Mouse (Mus musculus) small intestine, adult 2 months (tissue): Measurements from ENCODE around the gene Slc2a8. TPM values are rescaled to one million over a fixed set of nuclear protein-coding genes. Genes with fewer than 3 reads are reported as not detected.

ENCODE experiments used
- H3K27ac ChIP-seq: fragments of 200-500 bp; 2 replicates; pipeline ENCODE4 v1.5.1; 2012; ENCODE audit warnings: low read depth, low read length, control low read depth, inconsistent platforms; ENCODE audit not compliant: insufficient read depth
- H3K27me3 ChIP-seq: fragments of 200-500 bp; 2 replicates; pipeline ENCODE4 v1.6.1; 2012; ENCODE audit warnings: mild to moderate bottlenecking, moderate library complexity, low read length, inconsistent platforms; ENCODE audit not compliant: control insufficient read depth, insufficient read depth
- H3K36me3 ChIP-seq: fragments of 200-500 bp; 2 replicates; pipeline ENCODE4 v1.6.1; 2012; ENCODE audit warnings: mild to moderate bottlenecking, low read length, control low read depth, inconsistent platforms; ENCODE audit not compliant: control insufficient read depth, insufficient read depth
- H3K4me1 ChIP-seq: fragments of 200-500 bp; 2 replicates; pipeline ENCODE4 v1.6.1; 2012; ENCODE audit warnings: low read length, inconsistent platforms, mixed read lengths; ENCODE audit not compliant: control insufficient read depth, insufficient read depth, insufficient read length
- H3K4me3 ChIP-seq: fragments of 200-500 bp; 2 replicates; pipeline ENCODE4 v1.5.1; 2012; ENCODE audit warnings: low read depth, mild to moderate bottlenecking, control low read depth, inconsistent platforms, low read length, moderate library complexity
- CTCF ChIP-seq: fragments of 200-500 bp; IDR thresholded peaks from 2 replicates; pipeline ENCODE4 v1.5.1; 2012; ENCODE audit warnings: low read depth, mild to moderate bottlenecking, control low read depth, inconsistent platforms, low read length, moderate library complexity, mixed read lengths; ENCODE audit not compliant: insufficient replicate concordance, insufficient read length; ENCODE audit errors: extremely low read depth
- POLR2A ChIP-seq: fragments of 200-500 bp; IDR thresholded peaks from 2 replicates; pipeline ENCODE4 v1.6.1; 2012; ENCODE audit warnings: low read depth, mild to moderate bottlenecking, control low read depth, inconsistent platforms, low read length, moderate library complexity
- WGBS: fragments of 180-500 bp; shearing (Covaris S2); methylation state at CpG from one replicate; pipeline ENCODE4 v1.1.7; 2018; 5-methylcytosine and 5-hydroxymethylcytosine counted together
- polyA plus RNA-seq: library from polyadenylated mRNA; depleted of rRNA; stranded (reverse); fragments of >200 nt; gene quantifications from 2 replicates; pipeline ENCODE4 v1.2.3, GENCODE M21; 2012

Gene Slc2a8
- polyA plus RNA-seq, 1 experiment, result 46.7 TPM

- Histone ChIP-seq H3K4me3 (no peak overlapping the region), H3K27me3 (no peaks in the 10 kb centered on the region), H3K36me3 (peaks cover 26% of the 10 kb centered on the region), H3K27ac (no peak overlapping the region), H3K4me1 (peaks cover 2% of the 10 kb centered on the region; the same call in 1 of the 2 replicates)
- no peak for TF ChIP-seq POLR2A
- TF ChIP-seq CTCF, result no peak
- 12% methylated on average over 7 of the region's 7 CpGs for WGBS
These were observed 16.2 kb downstream of the Slc2a8 start for GRCm38 (mm10) chr2:32965511-32966183.

- H3K27me3 ChIP-seq, result no peaks in the 10 kb centered on the region
- no peak overlapping the region for H3K27ac ChIP-seq
- WGBS, result 38% methylated on average over 10 of the region's 10 CpGs
- peaks cover 26% of the 10 kb centered on the region for H3K36me3 ChIP-seq
- H3K4me1 ChIP-seq, result peaks cover 5% of the 10 kb centered on the region
- TF ChIP-seq POLR2A (no peak), CTCF (no peak)
- no peak overlapping the region for H3K4me3 ChIP-seq
These were observed 17.0 kb downstream of the Slc2a8 start for GRCm38 (mm10) chr2:32964659-32965457.

- no peak overlapping the region for H3K4me3 ChIP-seq
- TF ChIP-seq CTCF (no peak), POLR2A (no peak)
These were observed 17.9 kb downstream of the Slc2a8 start for GRCm38 (mm10) chr2:32963981-32964380.

GRCm38 (mm10) chr2:32963544-32963943, 18.3 kb downstream of the Slc2a8 start:
- WGBS, result 24% methylated on average over 4 of the region's 4 CpGs
- H3K27me3 ChIP-seq, result no peaks in the 10 kb centered on the region
- no peak overlapping the region for H3K27ac ChIP-seq
- peaks cover 26% of the 10 kb centered on the region for H3K36me3 ChIP-seq
- no peak overlapping the region for H3K4me3 ChIP-seq
- peaks cover 5% of the 10 kb centered on the region for H3K4me1 ChIP-seq
- TF ChIP-seq CTCF, result no peak
- no peak for TF ChIP-seq POLR2A

More at GRCm38 (mm10) chr2:32963981-32964380, 17.9 kb downstream of the Slc2a8 start:
- 39% methylated on average over 1 of the region's 1 CpGs for WGBS
- H3K4me1 ChIP-seq, result peaks cover 5% of the 10 kb centered on the region
- H3K36me3 ChIP-seq, result peaks cover 26% of the 10 kb centered on the region
- H3K27ac ChIP-seq, result no peak overlapping the region
- no peaks in the 10 kb centered on the region for H3K27me3 ChIP-seq

- peak overlapping the region; percentile 73 for H3K4me3 ChIP-seq
- WGBS, result 6% methylated on average over 9 of the region's 9 CpGs
These were observed 19.0 kb downstream of the Slc2a8 start for GRCm38 (mm10) chr2:32962875-32963220.

GRCm38 (mm10) chr2:32962062-32962874, 19.6 kb downstream of the Slc2a8 start:
- Histone ChIP-seq H3K4me1 (peaks cover 5% of the 10 kb centered on the region), H3K4me3 (peak overlapping the region; percentile 73), H3K27me3 (no peaks in the 10 kb centered on the region), H3K27ac (peak overlapping the region; percentile 50), H3K36me3 (peaks cover 32% of the 10 kb centered on the region)
- under 1% methylated on average over 33 of the region's 33 CpGs for WGBS
- TF ChIP-seq POLR2A (no peak), CTCF (no peak)

More at GRCm38 (mm10) chr2:32962875-32963220, 19.0 kb downstream of the Slc2a8 start:
- H3K27me3 ChIP-seq, result no peaks in the 10 kb centered on the region
- H3K36me3 ChIP-seq, result peaks cover 28% of the 10 kb centered on the region
- 0 out of 2 replicates have a peak overlapping the region, but pooled peaks have one; percentile 28 for H3K27ac ChIP-seq
- H3K4me1 ChIP-seq, result peaks cover 5% of the 10 kb centered on the region
- TF ChIP-seq POLR2A, result no peak
- TF ChIP-seq CTCF, result no peak
